Mouse (Mus musculus) left cerebral cortex, postnatal 10 days (tissue): ENCODE results near the gene Man2b2. TPM values are rescaled to one million over a fixed set of nuclear protein-coding genes. Genes with fewer than 3 reads are reported as not detected.
"Not testable (repeated sequence)": the region's sequence is repeated elsewhere in the genome, so short reads cannot be mapped to it uniquely, and the experiment has no call there.

Experiments
- DNase-seq, 2 experiments: peaks; one replicate each; pipeline ENCODE4 v3.0.0; 2021 to 2022; ENCODE audit warnings: low spot score in 2 of 2, mixed read lengths in 1 of 2; ENCODE audit errors: extremely low spot score in 1 of 2
- intact Hi-C: fragments of 180-260 bp; cut with DNase I; formaldehyde crosslinking; loops from one replicate; pipeline ENCODE4 v1.15.1; 2025
- total RNA-seq, 2 experiments: library from RNA; stranded (reverse); gene quantifications; 2 replicates each; pipeline ENCODE4 v1.2.3; 2021

Gene Man2b2
- total RNA-seq, 2 experiments from 2014 or later = 18.2 to 23.1 TPM

DNA sequence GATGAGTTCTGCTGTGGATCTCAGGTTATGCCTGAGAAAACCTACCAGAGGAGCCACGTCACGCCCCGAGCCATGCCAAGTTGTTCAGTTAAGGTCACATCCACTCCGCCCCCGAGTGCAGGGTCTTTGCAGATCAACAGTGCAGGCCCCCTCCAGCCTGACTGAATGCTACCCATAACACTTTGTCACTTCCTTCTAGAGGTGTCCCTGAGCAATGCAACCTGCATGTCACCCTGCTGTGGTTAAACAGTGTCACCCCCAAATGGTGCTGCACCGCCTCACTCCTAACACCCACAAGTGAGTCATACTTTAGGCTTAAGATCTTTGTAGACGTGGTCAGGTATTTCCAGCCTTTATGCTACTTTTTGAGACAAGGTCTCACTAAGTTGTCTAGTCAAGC, 9.6 kb upstream of the Man2b2 start:
- intact Hi-C loops = no loop called here
- DNase-seq = no peak

DNA sequence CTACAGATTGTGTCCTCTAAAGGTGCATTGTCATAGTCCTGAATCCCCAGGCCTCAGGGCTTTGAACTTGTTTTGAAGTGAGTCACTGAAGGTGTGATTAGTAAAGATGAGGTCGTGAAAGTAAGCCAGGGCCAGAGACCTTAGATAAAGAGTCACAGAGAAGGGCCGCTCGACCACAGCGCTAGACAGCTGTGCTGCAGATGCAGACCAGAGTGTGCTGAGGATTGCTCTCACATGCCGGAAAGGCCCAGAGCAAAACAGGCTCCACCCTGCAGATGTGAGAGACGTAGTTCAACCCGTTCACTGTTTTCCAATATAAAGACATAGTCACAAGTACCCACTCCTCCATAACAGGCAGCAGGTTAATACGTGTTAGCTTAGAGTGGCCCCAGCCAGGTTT, 9.1 kb upstream of the Man2b2 start:
- intact Hi-C loops = loop anchor here (5.0 to 10.0 kb wide), 4 partner anchors 83 to 265 kb away; no protein-coding TSS in a partner anchor
- no peak for DNase-seq

DNA sequence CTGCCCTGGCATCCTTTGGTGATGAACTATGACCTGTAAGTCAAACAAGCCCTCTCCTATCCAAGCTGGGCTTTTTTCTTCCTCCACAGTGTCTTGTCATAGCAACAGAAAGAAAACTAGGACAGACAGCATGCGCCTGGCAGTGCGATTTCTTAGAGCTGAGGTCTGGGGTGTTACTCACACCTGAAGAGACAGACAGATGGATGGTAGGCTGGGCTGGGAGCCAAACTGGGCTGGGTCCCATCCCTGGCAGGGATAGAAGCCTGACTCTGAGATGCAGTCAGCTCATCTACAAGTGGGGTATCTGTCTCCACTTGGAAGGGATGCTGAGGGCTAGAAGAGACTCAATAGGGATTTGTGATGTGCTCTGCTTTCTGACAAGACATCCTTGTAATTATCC, 8.6 kb upstream of the Man2b2 start:
- intact Hi-C loops = loop anchor here (5.0 to 10.0 kb wide), 4 partner anchors 83 to 266 kb away; no protein-coding TSS in a partner anchor
- peak; percentile 67 to 68 for DNase-seq

DNA sequence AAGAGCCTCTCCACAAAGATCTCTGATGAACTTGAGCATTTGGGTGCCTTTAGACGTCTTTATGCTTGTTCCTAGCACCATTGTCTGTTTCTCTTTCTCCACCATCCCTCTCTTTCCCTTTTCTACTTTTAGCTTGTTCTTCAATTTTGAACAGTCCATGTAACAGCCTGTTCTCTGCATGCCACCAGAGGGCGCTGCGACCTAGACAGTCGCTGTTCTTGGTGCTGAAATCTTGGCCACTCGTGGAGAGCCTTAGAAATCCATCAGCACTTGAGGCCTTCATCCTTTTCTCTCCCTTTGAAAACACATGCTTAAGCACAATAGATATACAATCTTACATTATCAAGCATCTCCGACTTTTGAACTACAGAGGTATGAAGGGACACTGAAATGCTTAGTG, 5.5 kb upstream of the Man2b2 start:
- peak; percentile 80 to 82 for DNase-seq
- intact Hi-C loops = loop anchor here (5.0 to 10.0 kb wide), 4 partner anchors 86 to 269 kb away; no protein-coding TSS in a partner anchor

DNA sequence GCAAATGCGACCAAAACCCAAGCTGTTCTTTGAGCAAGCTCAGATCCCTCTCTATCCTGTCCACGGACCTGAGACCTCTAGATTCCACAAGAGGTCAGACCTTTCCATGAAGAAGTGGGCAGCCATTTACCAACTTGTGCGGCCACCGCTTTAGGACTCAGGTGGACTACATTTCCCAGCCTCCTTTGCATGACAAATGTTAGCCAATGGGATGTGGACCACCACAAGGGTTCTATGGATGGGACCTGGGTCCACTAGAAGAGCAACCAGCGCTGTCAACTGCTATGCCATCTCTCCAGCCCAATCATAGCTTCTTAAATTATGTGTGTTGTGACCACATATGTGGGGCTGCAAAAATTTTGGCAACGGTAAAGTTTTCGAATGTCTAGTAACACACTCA, 819 bp upstream of the Man2b2 start:
- DNase-seq = peak in 1 of 2 experiments; percentile 30
- intact Hi-C loops = loop anchor here (10.0 kb wide), 1 partner anchor 274 kb away; no protein-coding TSS in a partner anchor

DNA sequence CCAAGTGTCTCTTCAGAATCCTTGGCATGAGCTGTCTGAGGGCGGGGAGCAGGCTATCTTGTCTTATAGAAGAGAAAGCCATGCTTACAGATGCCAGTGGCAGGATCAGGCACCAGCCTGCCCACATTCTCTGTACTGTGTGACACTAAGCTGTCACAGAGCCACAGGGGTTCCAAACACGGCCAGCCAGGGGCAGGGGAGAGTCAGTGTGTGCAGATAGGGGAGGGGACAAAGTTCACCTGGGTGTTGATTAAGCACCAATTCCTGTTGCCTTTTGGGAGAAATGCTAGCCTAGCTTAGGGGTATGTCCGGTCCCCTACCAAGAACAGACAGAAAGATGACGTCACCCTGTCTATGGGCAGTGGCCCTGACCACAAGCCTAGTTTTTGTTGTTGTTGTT, 1.4 kb downstream of the Man2b2 start:
- no peak for DNase-seq
- intact Hi-C loops = no loop called here

DNA sequence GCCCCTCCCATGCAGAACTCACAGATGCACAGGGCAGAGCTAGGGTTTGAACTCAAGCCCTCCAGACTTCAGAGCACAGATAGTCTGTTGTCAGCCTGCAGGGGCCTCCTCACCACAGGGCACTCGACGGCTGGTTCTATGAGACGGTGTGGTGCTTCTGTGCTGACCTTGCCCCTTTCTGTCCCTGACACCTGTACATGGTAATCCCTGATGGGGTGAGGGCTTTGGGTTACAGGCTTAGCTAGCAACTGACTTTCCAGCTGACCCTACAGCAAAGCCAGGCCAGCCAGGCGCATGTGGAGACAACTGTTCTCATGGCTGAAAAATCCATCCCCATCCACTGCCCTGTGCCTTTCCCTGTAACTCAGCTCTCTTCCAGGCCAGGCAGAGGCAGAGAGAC, 7.5 kb downstream of the Man2b2 start:
- intact Hi-C loops = no loop called here
- DNase-seq = no peak

DNA sequence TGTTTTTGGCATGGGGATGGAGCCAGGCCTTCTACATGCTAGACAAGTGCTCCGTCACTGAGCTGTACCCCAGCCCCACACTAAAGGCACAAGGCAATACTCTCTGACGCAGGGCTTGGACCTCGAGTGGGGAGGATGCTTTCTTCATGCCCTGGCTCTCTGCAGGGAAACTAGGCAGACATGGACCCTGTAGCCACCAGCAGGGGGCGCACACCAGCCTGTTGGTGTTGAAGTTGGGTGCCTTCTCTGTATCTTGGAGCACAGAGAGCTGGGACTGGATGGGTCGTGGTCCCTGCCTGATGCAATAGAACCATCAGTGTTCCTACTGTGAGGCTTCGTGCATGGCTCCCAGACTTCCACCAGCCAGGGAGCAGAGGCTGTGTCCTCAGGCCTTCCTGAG, 10.3 kb downstream of the Man2b2 start:
- DNase-seq = peak; percentile 38 to 67
- intact Hi-C loops = no loop called here

DNA sequence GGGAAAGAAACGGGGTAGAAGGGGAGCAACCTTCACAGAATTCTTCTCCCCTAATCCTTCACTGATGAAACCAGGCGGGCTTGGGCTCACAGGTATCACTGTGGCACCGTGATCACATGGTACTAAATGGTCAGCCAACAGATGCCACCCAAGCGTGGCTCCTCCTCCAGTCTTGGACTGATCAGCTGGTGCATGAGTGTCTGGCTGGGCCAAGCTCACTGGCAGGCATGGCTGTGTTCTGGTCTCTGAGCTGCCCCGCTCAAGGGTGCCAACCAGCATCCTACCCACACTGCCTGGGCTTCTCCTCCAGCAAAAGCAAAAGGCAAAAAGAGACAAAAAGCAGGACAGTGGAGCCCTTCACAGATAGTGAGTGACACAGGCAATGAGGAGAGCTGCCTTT, 10.7 kb downstream of the Man2b2 start:
- intact Hi-C loops = no loop called here
- peak in 1 of 2 experiments; percentile 16 for DNase-seq

DNA sequence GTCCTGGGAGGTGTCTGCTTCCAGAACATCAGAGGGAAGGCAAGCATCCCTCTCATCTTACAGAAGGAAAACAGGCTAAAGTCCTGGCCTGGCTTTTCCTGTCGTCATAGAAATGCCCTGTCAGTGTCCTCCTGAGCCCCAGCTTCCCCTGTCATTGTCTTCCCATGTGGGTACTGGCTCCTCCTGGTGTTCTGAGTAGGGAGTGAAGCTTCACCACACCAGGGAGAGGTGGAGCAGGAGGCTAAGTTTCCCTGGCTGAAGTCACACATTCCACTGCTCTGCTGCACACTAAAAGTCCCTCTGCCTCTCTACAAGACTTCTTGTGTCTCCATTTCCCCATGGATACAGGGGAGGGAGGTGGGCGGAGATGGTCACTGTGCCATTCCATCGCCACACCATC, 12.7 kb downstream of the Man2b2 start:
- intact Hi-C loops = no loop called here

DNA sequence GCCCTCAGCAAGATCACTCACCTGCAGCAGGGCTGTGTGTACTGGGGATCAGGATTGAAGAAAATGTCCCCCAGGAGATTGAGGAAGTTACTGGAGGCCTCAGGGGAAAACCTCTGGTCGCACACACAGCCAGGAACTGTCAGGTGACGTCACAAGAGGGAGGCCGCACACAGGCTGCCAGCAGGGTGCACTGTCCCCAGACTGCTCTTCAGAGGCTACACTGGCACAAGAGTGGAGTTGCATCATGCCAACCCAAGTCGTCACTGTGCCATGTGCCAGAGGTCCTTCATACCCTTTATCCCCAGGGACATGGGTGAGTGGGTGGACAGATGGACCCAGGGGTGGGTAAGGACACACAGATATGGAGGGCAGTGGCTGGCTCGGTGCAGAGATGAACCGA, 15.9 kb downstream of the Man2b2 start:
- intact Hi-C loops = no loop called here
- DNase-seq = no peak

More for the DNA sequence above, 12.7 kb downstream of the Man2b2 start:
- no peak for DNase-seq

DNA sequence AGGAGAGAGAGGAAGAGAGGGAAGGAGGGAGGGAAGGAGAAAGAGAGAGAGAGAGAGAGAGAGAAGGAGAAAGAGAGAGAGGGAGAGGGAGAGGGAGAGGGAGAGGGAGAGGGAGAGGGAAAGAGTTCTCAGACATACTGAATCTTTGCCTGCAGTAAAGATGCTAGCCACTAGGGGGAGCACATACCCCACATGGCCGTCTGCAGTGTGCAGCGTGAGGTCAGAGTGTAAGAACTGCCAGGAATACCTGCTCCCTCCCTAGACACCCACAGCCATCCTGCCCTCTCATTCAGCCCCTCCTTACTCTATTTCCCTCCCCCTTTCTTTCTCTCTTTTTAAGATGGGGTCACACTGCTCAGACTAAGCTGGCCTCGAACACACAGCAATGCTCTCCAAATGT, 19.0 kb downstream of the Man2b2 start:
- intact Hi-C loops = no loop called here
- peak; percentile 51 to 72 for DNase-seq

DNA sequence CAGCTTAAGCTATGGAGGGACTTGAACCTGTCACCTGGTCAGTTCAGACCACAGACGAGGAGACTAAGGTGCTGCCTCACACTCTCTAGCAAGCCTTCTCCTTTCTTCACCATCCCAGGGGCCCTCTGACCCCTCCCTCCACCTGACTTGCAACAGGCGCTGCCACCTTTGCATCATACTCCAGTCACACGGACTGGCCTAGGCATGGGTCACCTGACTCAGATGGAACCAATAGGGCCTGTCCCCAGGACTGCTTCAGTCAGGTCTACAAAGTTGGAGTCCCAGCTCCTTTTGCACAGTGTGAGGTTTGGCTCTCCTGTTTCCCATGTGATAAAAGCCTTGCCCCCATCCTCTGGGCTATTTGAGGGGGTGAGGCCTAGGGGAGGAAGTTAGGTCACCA, 19.8 kb downstream of the Man2b2 start:
- intact Hi-C loops = no loop called here
- peak in 1 of 2 experiments; percentile 16 for DNase-seq

DNA sequence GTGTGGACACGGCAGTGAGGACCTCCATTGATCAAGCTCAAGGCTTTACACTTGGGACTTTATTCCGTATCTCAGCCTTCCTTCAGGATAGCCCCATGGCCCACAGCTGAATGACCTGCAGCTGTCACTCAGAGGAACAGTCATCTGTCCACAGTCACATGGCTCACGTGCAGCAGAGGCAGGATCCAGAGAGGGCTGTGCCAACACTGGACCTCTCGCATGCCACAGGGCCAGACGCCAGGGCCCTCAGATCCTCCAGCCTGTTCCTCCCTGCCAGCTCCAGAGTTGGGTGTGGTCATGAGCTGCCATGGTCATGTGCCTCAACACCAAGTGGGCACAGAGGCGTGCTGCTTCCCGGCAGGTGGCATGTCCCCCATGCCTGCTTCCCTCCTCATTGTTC, 21.3 kb downstream of the Man2b2 start:
- intact Hi-C loops = no loop called here
- no peak for DNase-seq

DNA sequence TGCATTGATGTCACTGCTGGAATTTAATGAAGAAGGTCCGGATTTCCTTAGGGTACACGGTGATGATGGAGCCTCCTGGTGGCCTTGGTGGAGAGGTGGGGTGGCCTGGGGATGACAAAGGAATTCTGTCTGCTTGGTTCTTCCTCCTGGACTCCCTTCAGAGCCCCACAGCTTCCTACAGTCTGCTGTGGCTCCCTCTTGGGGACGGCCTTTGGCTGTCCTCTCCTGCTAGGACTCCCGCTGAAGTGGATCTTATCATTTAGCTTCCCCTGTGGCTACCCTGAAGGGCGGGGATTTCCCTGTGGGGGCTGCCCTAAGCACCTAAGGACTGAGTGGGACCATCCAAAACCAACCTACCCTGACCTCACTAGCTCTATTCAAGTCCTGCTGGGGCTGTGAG, 23.3 kb downstream of the Man2b2 start:
- no peak for DNase-seq
- intact Hi-C loops = no loop called here

DNA sequence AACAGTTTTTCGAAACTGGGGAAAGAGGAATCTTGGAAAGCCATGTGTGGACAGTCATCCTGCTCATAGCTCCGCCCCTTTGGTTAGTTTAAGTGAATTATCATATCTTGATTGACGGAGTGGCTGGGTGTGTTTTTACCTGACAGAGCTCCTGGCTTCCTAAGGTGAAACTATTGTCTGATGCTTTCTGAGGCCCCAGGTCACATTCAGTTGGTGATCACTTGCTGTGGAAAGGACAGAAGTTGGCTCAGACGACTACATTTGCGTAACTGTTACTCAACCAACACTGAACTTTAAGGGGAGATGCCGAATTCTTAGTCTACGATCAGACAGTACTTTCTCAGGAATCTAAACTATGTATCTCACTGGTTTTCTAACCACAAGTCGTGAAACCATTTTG, 33.2 kb downstream of the Man2b2 start:
- intact Hi-C loops = no loop called here
- no peak for DNase-seq

DNA sequence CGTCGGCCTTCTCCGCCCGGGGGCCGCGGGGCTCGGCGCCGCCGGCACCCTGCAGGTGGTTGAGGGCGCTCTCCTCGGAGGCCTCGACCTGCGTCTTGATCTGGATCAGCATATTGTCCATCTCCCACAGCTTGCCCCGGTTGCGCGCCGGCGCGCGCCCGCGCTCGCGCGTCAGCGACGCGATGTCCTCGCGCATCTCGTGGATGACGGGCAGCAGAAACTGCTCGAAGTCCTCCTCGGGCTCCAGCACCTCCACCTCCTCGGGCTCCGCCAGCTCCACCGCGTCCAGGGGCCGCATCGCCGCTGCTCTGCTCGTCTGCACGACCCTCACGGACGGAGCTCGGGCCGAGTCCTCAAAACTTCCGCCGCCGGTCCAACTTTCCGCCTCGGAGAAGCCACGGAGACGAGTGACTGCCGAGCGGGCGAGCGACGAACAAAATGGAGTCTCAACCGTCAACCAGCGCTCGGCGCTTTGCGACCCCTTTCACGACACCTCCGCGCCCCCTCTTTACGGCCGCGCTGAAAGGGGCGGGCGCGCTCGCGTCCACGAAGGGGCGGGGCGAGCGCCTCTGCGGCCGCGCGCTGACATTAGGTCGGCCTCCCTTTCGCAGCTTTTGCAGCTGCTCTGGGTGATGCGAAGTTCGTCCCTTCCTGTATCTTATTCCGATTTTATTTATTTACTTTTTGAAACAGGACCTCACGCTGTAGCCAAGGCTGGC, 34.0 kb downstream of the Man2b2 start, which contains the start of gene Mrfap1:
TSS of gene Mrfap1 (minus strand) at position 477 of the 719 bp plus-strand sequence.
- intact Hi-C loops = not testable (repeated sequence)
- peak; percentile 91 to 96 for DNase-seq

DNA sequence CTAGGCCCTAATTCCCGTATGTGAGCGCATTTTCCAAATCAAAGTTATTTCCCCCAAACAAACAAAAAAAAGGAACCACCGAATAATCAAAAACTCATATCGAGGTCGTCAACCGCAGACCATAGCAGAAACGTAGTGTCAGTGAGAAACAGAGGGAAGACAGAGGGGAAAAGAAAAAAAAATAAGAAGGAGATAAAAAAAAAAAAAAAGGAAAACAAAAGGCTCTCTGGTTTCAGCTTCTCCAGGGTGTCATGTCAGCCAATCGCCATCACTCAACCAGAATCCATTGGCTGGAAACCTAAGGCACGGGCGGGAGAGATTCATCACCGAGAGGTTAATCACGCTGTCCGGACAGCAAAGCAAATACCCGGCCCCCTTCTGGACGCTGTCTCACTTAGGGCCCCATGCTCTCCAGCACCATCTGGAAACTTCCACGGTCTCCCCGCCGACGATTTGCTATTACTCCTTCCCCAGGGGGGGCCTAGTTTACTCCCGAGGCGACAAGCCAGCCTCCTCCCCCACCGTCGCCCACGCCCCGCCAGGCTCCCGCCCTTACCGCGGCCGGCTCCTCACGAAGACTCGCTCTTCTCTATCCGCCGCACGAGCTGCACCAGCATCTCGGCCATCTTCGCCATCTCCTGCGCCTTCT, 34.7 kb downstream of the Man2b2 start:
- DNase-seq = peak; percentile 58 to 87
- intact Hi-C loops = not testable (repeated sequence)

DNA sequence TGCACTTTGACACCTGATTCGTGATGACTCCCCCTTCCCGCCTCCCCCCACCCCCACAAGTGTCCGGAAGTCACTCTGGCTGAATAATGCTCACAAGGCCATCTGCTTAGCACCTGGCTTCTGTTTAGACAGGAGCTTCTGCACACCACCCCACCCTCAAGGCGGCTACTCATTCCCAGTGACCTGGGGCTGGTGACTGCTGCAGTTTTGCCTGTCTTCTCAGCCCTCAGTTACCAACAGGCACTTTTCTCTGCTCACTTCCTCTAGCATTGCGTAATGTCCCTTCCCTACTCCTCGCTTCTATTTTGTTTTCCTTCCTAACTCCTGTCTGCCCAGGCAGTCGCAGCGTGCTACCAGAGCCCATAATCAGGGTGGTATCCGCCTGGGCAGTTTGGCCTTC, 38.6 kb downstream of the Man2b2 start:
- DNase-seq = no peak
- intact Hi-C loops = no loop called here

DNA sequence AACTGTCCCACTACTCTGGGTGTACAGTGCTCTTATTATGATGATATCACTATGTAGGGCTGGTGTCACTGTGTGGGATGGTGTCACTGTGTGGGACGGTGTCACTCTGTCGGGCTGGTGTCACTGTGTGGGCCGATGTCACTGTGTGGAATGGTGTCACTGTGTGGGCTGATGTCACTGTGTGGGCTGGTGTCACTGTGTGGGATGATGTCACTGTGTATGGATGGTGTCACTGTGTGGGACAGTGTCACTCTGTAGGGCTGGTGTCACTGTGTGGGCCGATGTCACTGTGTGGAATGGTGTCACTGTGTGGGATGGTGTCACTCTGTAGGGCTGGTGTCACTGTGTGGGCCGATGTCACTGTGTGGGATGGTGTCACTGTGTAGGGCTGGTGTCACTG, 44.4 kb downstream of the Man2b2 start:
- no peak for DNase-seq
- intact Hi-C loops = no loop called here
